Mouse (Mus musculus): ENCODE data around the gene Eef1a2. TPM values are rescaled to one million over a fixed set of nuclear protein-coding genes. Genes with fewer than 3 reads are reported as not detected.

Eef1a2 gene
- total RNA-seq, 2 experiments from 2014 or later, result 904 to 919 TPM

Other genes with a start within 250 kb of the Eef1a2 start
- 10 to 100 TPM; 63.5 to 65.7 TPM for gene Ythdf1, start 236.1 kb downstream of the Eef1a2 start, total RNA-seq (2021)
- not detected for gene Birc7, start 228.0 kb downstream of the Eef1a2 start, total RNA-seq (2021)
- 10 to 100 TPM; 56.1 to 56.9 TPM for gene Nkain4, start 202.3 kb downstream of the Eef1a2 start, total RNA-seq (2021)
- 100 to 1,000 TPM; 126 to 127 TPM for gene Arfgap1, start 189.8 kb downstream of the Eef1a2 start, total RNA-seq (2021)
- 1 to 10 TPM; 1.5 to 2.6 TPM for gene Col20a1, start 170.5 kb downstream of the Eef1a2 start, total RNA-seq (2021)
- 10 to 100 TPM; 17.9 to 29.9 TPM for gene Chrna4, start 113.5 kb downstream of the Eef1a2 start, total RNA-seq (2021)
- gene Kcnq2, start 21.7 kb downstream of the Eef1a2 start, total RNA-seq (2021), result 100 to 1,000 TPM; 228 to 235 TPM
- 100 to 1,000 TPM; 118 to 135 TPM for gene Ppdpf, start 30.2 kb upstream of the Eef1a2 start, total RNA-seq (2021)
- gene Ptk6, start 45.8 kb upstream of the Eef1a2 start, total RNA-seq (2021), result not detected
- gene Srms, start 56.2 kb upstream of the Eef1a2 start, total RNA-seq (2021), result under 1 TPM; 0.14 to 0.41 TPM
- gene Fndc11, start 63.0 kb upstream of the Eef1a2 start, total RNA-seq (2021), result not detected
- 1 to 10 TPM; 2.1 TPM for gene Helz2, start 85.0 kb upstream of the Eef1a2 start, total RNA-seq (2021)
- gene Gmeb2, start 131.0 kb upstream of the Eef1a2 start, total RNA-seq (2021), result 10 to 100 TPM; 16.3 to 20.1 TPM
- gene Stmn3, start 157.5 kb upstream of the Eef1a2 start, total RNA-seq (2021), result 100 to 1,000 TPM; 793 to 798 TPM
- gene Rtel1, start 162.7 kb upstream of the Eef1a2 start, total RNA-seq (2021), result 10 to 100 TPM; 39.7 to 42.8 TPM
- 10 to 100 TPM; 60.3 to 65.3 TPM for gene Zgpat, start 207.9 kb upstream of the Eef1a2 start, total RNA-seq (2021)
- 10 to 100 TPM; 37.0 to 37.7 TPM for gene Arfrp1, start 208.4 kb upstream of the Eef1a2 start, total RNA-seq (2021)
- 10 to 100 TPM; 32.1 to 32.8 TPM for gene Lime1, start 223.1 kb upstream of the Eef1a2 start, total RNA-seq (2021)